Mouse (Mus musculus) limb, embryonic 15.5 days (tissue): Measurements from ENCODE around the gene Tmem44. TPM values are rescaled to one million over a fixed set of nuclear protein-coding genes. Genes with fewer than 3 reads are reported as not detected.

ENCODE experiments used
- ATAC-seq: fragments of 200-750 bp; cut with Nextera tagmentation; 2 replicates; pipeline ENCODE4 v1.8.0; 2017; ENCODE audit warnings: low read depth, moderate TSS enrichment; ENCODE audit not compliant: insufficient number of reproducible peaks, low FRiP score, low TSS enrichment
- H3K27ac ChIP-seq: fragments of 300-500 bp; sonication (generic); 2 replicates; pipeline ENCODE4 v1.5.1; 2015; ENCODE audit warnings: moderate library complexity, mild to moderate bottlenecking, inconsistent platforms
- H3K27me3 ChIP-seq: fragments of 300-500 bp; sonication (generic); 2 replicates; pipeline ENCODE4 v1.6.1; 2015; ENCODE audit warnings: inconsistent platforms
- H3K36me3 ChIP-seq: fragments of 300-500 bp; sonication (generic); 2 replicates; pipeline ENCODE4 v1.6.1; 2015; ENCODE audit warnings: inconsistent platforms
- H3K4me1 ChIP-seq: fragments of 300-500 bp; sonication (generic); 2 replicates; pipeline ENCODE4 v1.6.1; 2015; ENCODE audit warnings: inconsistent platforms
- H3K4me2 ChIP-seq: fragments of 300-500 bp; sonication (generic); 2 replicates; pipeline ENCODE4 v1.6.1; 2015; ENCODE audit warnings: mild to moderate bottlenecking, inconsistent platforms
- H3K4me3 ChIP-seq: fragments of 300-500 bp; sonication (generic); 2 replicates; pipeline ENCODE4 v1.5.1; 2015; ENCODE audit warnings: mild to moderate bottlenecking, inconsistent platforms
- H3K9ac ChIP-seq: fragments of 300-500 bp; sonication (generic); 2 replicates; pipeline ENCODE4 v1.6.1; 2015; ENCODE audit warnings: inconsistent platforms
- H3K9me3 ChIP-seq: fragments of 300-500 bp; sonication (generic); 2 replicates; pipeline ENCODE4 v1.6.1; 2016; ENCODE audit warnings: inconsistent platforms
- WGBS: fragments of 180-500 bp; shearing (Covaris S2); methylation state at CpG from one replicate; pipeline ENCODE4 v1.1.7; 2015; 5-methylcytosine and 5-hydroxymethylcytosine counted together
- polyA plus RNA-seq: library from polyadenylated mRNA; unstranded; fragments of >200 nt; fragmentation: Nextera tagmentation; extraction: Ambion mirVana; gene quantifications from 2 replicates; pipeline ENCODE4 v1.2.1, GENCODE M21; 2015

Gene Tmem44
- polyA plus RNA-seq, 1 experiment from 2014 or later, result 18.8 TPM

DNA sequence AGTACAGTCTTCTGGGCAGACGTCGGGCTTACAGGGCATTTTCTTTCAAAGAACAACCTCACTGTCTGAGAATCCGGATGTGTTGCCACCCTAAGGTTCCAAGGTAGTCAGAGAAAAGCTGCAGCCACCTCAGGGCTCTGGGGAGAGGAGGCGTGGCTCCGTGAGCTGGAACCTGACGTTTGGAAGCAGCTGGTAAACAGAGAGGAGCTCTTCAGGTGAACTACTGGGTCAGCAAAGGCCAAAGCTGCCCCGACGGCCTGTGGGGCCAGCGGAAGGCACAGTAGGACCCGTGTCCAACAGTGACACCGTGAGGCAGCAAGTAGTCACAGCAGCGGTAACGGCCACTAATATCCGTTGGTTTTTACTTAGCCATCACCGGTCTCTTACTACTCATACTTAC, 46.7 kb downstream of the Tmem44 start:
- 17% methylated on average over 15 of the region's 15 CpGs for WGBS
- no peak overlapping the region for H3K27ac ChIP-seq
- H3K9ac ChIP-seq, result no peak overlapping the region
- H3K9me3 ChIP-seq, result no peaks in the 10 kb centered on the region
- no peak overlapping the region for H3K4me3 ChIP-seq
- no peaks in the 10 kb centered on the region for H3K27me3 ChIP-seq
- peaks cover 12% of the 10 kb centered on the region for H3K4me1 ChIP-seq
- no peaks in the 10 kb centered on the region for H3K36me3 ChIP-seq
- no peak overlapping the region for H3K4me2 ChIP-seq
- ATAC-seq, result no peak

DNA sequence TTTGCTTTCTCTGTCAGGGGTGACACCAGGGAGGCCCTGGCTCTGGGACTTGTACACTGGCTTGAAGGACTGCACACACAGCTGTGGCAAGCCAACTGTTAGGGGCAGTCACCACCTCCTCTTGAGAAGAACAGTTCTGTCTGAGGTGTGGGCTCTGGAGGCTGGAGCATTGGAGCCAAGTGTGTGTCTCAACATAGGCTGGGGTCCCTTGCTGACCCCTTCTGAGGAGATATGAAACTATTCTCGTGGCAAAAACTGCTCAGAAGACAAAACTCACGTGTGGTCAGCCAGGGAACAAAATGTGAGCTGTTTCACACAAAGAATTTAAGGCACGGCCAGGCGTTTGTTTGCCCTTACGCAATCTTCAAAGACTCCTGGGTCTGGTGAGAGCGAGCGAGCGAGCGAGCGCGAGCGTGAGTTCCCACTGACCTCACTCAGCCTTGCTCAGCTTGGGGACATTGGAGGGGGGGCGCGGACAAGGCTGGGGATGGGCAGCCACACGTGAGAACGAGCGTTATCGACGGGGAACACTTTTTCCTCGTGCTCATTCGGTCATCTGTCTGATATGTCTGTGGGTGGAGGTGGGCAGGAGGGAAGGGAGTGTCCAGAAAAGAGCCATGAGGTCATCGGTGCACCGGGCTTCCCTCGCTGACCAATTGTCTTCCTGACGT, 48.3 kb downstream of the Tmem44 start:
- no peaks in the 10 kb centered on the region for H3K9me3 ChIP-seq
- no peak overlapping the region for H3K27ac ChIP-seq
- H3K4me1 ChIP-seq, result peaks cover 12% of the 10 kb centered on the region
- 33% methylated on average over 25 of the region's 25 CpGs for WGBS
- H3K27me3 ChIP-seq, result no peaks in the 10 kb centered on the region
- H3K36me3 ChIP-seq, result no peaks in the 10 kb centered on the region
- H3K9ac ChIP-seq, result no peak overlapping the region
- no peak overlapping the region for H3K4me3 ChIP-seq
- ATAC-seq, result no peak
- H3K4me2 ChIP-seq, result peak overlapping the region; percentile 26; the same call in 1 of the 2 replicates

DNA sequence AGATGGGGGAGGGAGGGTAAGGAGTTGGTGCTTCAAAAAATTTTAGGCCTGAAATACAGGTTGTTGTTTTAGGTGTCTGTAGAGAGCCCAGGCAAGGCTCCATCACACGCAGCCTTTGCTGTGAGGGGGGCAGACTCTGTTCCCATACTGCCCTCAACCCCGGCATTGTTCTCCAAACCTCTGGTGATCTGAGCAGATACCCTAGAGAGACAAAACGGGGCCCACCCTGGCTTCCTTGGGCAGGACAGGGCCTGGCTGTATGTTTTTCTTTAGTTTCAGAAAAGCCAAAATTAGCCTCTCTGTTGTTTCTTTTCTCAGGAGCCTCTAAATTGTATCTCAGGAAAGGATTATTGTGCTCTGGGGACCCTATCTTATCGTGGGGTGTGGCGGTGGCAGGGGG, 49.0 kb downstream of the Tmem44 start:
- H3K9me3 ChIP-seq, result no peaks in the 10 kb centered on the region
- peaks cover 12% of the 10 kb centered on the region for H3K4me1 ChIP-seq
- no peak overlapping the region for H3K27ac ChIP-seq
- no peak overlapping the region for H3K4me3 ChIP-seq
- WGBS, result 68% methylated on average over 5 of the region's 5 CpGs
- H3K27me3 ChIP-seq, result no peaks in the 10 kb centered on the region
- no peaks in the 10 kb centered on the region for H3K36me3 ChIP-seq
- H3K9ac ChIP-seq, result no peak overlapping the region
- no peak overlapping the region for H3K4me2 ChIP-seq
- ATAC-seq, result no peak

DNA sequence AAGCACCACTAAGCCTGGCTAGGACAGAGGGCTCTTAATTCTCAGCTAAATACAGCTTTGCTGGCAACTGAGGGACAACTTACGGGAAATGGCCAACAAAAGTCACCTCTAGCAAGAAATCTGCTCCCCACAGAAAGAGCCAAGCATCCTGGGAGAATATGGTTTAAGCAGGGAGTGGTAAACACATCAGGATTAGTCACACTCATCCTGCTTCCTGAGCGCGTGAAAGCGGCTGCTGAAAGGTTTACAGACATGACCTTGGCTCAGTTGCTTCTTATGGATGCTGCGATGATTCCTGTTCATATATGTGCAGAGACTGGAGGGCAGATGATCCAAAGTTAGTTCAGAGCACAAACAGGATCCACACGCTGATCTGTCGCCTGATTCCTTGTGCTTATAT, 50.4 kb downstream of the Tmem44 start:
- ATAC-seq, result no peak
- Histone ChIP-seq H3K4me2 (no peak overlapping the region), H3K4me3 (no peak overlapping the region), H3K9ac (no peak overlapping the region), H3K27me3 (no peaks in the 10 kb centered on the region), H3K36me3 (no peaks in the 10 kb centered on the region), H3K27ac (no peak overlapping the region), H3K9me3 (no peaks in the 10 kb centered on the region), H3K4me1 (peaks cover 12% of the 10 kb centered on the region)
- WGBS, result 76% methylated on average over 7 of the region's 7 CpGs

DNA sequence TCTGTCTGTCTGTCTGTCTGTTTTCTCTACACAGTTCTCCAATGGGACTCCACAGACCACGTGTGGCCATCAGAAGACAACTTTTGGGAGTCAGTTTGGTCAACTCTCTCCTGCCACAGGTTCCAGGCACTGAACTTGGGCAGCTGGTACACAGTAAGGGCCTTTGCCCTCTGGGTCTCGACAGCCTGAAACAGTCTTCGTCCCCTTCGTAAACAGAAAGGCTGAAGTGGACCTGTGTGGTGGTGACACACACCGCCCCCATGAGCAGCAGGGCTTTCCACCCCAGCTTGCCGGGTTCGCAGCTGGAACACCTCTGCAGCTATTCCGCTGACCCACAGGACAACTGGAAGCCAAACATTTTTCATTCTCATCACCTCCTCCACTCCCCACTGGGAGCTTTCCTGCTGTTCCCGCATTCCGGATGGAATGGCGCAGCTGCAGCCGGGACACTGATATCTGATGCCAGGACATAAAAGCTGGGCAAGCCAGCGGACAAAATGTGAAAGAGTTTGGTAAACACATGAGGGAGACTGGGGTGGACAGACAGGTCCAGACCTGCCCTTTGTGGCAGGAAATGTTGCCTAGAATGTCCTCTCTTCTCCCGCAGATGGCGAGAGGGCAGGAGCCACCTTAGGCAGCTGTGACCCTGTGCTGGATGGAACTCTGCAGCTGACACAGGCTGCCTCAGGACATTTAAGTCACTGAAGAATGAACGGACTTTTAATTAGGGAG, 51.4 kb downstream of the Tmem44 start:
- H3K9ac ChIP-seq, result no peak overlapping the region
- peak overlapping the region; percentile 44; the same call in 1 of the 2 replicates for H3K27ac ChIP-seq
- no peak overlapping the region for H3K4me3 ChIP-seq
- peaks cover 12% of the 10 kb centered on the region for H3K4me1 ChIP-seq
- no peaks in the 10 kb centered on the region for H3K9me3 ChIP-seq
- no peak for ATAC-seq
- H3K36me3 ChIP-seq, result no peaks in the 10 kb centered on the region
- 24% methylated on average over 16 of the region's 16 CpGs for WGBS
- no peaks in the 10 kb centered on the region for H3K27me3 ChIP-seq
- H3K4me2 ChIP-seq, result no peak overlapping the region

GRCm38 (mm10) chr16:30497307-30497706, 53.3 kb downstream of the Tmem44 start:
- Histone ChIP-seq H3K27ac (no peak overlapping the region), H3K9me3 (no peaks in the 10 kb centered on the region), H3K36me3 (no peaks in the 10 kb centered on the region), H3K4me3 (no peak overlapping the region), H3K9ac (no peak overlapping the region), H3K4me1 (peaks cover 9% of the 10 kb centered on the region), H3K27me3 (no peaks in the 10 kb centered on the region), H3K4me2 (no peak overlapping the region)
- 79% methylated on average over 5 of the region's 5 CpGs for WGBS
- ATAC-seq, result no peak

DNA sequence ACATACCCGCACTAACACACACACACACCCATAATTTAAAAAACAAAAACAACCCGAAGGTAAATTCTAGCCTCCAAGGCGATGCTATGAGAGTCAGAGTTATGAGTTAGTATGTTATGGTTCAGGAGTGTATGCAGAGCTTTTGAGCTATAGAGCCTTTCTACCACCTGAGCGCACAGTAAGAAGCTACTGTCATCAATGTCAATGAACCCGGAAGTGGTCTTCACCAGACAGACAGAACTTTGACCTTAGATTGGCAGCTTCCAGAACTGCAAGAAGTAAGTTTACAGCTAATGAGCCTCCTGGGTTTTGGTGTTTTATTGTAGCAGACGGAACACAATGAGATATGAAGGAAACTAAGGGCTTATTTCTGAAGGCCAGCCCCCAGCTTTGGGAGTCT, 55.8 kb downstream of the Tmem44 start:
- ATAC-seq, result no peak
- 79% methylated on average over 6 of the region's 6 CpGs for WGBS

GRCm38 (mm10) chr16:30491742-30492141, 58.9 kb downstream of the Tmem44 start:
- Histone ChIP-seq H3K9me3 (no peaks in the 10 kb centered on the region), H3K27me3 (no peaks in the 10 kb centered on the region), H3K4me1 (no peaks in the 10 kb centered on the region), H3K36me3 (no peaks in the 10 kb centered on the region), H3K4me2 (no peak overlapping the region), H3K4me3 (no peak overlapping the region), H3K27ac (no peak overlapping the region), H3K9ac (no peak overlapping the region)
- ATAC-seq, result no peak
- WGBS, result 60% methylated on average over 4 of the region's 4 CpGs

More for the DNA sequence above, 55.8 kb downstream of the Tmem44 start:
- Histone ChIP-seq H3K9ac (no peak overlapping the region), H3K4me3 (no peak overlapping the region), H3K9me3 (no peaks in the 10 kb centered on the region), H3K4me2 (no peak overlapping the region), H3K27ac (no peak overlapping the region), H3K36me3 (no peaks in the 10 kb centered on the region), H3K4me1 (peaks cover 7% of the 10 kb centered on the region), H3K27me3 (no peaks in the 10 kb centered on the region)

DNA sequence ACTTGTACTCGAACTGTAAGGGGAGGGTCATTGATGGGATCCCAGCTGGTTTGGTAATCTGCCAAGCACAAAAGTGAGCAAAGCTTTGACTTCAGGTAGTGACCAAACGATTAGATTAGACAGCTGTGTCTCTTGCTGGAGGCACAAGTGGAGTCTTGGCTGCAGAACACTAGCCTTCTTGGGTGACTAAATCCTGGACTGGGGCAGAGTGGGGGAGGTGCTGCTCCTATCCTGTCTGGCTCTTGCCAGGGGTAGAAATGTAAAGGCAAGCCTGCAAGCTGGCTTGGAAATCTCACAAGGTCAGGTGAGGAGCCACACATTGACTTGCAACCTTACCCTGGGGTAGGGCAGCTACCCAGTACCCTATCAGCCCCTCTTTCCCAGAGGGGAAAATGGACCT, 59.9 kb downstream of the Tmem44 start:
- Histone ChIP-seq H3K27me3 (no peaks in the 10 kb centered on the region), H3K9ac (no peak overlapping the region), H3K4me2 (no peak overlapping the region), H3K27ac (no peak overlapping the region), H3K4me1 (no peaks in the 10 kb centered on the region), H3K36me3 (no peaks in the 10 kb centered on the region), H3K9me3 (no peaks in the 10 kb centered on the region), H3K4me3 (no peak overlapping the region)
- no peak for ATAC-seq
- 45% methylated on average over 2 of the region's 2 CpGs for WGBS

DNA sequence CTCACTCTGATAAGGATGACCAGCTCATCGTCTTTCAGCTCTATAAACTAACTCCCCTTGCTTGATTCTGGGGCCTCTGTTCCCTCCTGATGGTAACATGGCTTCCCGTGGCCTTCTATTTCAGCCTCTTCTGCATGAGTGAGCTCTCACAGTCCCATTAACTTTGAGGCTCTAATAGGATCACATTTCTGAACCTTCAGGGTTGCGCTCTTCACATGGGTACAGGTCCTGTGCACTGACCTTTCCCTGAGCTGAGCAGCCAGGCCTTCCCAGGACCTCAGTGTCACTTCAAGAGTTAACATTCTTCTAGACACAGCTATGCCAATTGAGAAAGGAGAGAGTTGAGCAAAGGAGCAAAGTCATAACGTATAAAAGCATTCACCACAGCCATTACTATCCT, 60.3 kb downstream of the Tmem44 start:
- Histone ChIP-seq H3K9ac (no peak overlapping the region), H3K27me3 (no peaks in the 10 kb centered on the region), H3K4me2 (no peak overlapping the region), H3K36me3 (no peaks in the 10 kb centered on the region), H3K27ac (no peak overlapping the region), H3K9me3 (no peaks in the 10 kb centered on the region), H3K4me1 (no peaks in the 10 kb centered on the region), H3K4me3 (no peak overlapping the region)
- 73% methylated on average over 4 of the region's 4 CpGs for WGBS
- no peak for ATAC-seq

- Histone ChIP-seq H3K9ac (no peak overlapping the region), H3K27me3 (no peaks in the 10 kb centered on the region), H3K27ac (no peak overlapping the region), H3K4me3 (no peak overlapping the region), H3K36me3 (no peaks in the 10 kb centered on the region), H3K9me3 (no peaks in the 10 kb centered on the region), H3K4me1 (no peaks in the 10 kb centered on the region), H3K4me2 (no peak overlapping the region)
- WGBS, result 67% methylated on average over 4 of the region's 4 CpGs
- ATAC-seq, result no peak
Measured at GRCm38 (mm10) chr16:30489662-30490061, 61.0 kb downstream of the Tmem44 start.

DNA sequence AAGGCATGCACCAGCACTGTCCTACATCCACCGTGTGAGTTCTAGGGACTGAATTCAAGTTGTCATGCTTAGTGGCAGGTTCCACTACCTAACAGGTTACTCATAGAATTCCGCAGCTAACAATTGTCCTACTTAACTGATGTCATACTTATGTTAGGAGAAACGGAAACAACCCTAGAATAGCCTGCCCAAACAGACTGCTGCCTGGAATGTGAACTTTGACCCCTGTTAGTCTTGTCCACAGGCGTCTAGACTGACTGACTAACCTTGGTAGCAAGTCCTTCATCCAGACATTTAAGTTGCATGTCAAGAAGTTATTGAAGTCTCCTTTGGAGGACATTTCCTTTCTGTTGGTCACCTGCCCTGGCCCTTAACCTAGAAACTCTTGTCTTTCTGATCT, 64.1 kb downstream of the Tmem44 start:
- H3K27ac ChIP-seq, result no peak overlapping the region
- H3K9me3 ChIP-seq, result no peaks in the 10 kb centered on the region
- H3K9ac ChIP-seq, result no peak overlapping the region
- no peaks in the 10 kb centered on the region for H3K36me3 ChIP-seq
- WGBS, result 58% methylated on average over 4 of the region's 4 CpGs
- ATAC-seq, result no peak
- no peak overlapping the region for H3K4me3 ChIP-seq
- no peak overlapping the region for H3K4me2 ChIP-seq
- no peaks in the 10 kb centered on the region for H3K4me1 ChIP-seq
- H3K27me3 ChIP-seq, result no peaks in the 10 kb centered on the region
